Mouse (Mus musculus): Measurements from ENCODE around the gene Yrdc. TPM values are rescaled to one million over a fixed set of nuclear protein-coding genes. Genes with fewer than 3 reads are reported as not detected.
A peak's percentile ranks its signal among the peaks of the same experiment; 100 is the strongest.

Yrdc gene
- polyA plus RNA-seq, 1 experiment from 2014 or later, result 10.6 TPM

DNA sequence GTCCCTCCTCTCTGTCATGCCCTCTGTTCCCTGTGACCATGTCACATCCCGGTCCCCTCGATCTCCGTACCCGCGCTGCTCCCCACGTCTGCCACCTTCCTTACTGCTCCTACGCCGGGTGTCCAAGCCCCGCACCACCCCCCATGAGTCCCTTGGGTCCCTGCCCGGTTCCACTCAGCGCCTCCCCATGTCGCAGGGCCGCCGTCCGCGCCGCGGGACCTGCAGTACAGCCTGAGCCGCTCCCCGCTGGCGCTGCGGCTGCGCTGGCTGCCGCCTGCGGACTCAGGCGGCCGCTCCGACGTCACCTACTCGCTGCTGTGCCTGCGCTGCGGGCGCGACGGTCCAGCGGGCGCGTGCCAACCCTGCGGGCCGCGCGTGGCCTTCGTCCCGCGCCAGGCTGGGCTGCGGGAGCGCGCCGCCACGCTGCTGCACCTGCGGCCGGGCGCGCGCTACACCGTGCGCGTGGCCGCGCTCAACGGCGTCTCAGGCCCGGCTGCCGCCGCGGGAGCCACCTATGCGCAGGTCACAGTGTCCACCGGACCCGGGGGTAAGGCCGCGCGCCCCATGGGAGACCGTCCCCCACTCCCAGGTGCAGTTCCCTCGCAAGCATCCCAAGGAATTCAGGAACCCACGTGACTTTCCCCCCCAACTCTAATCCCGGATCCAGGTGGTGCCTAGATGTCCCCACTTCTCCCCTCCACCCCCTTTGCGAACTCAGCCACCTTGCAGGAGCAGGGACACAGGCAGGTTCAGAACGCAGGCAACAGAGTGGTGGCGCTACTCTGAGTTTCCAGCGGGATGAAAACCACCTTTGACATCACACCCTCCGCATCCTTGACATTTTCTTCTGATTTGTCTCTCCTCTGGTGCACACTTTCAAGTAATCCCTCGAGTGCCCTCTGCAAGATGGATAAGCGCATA, 44.3 kb downstream of the Yrdc start:
- Histone ChIP-seq H3K9ac (ENCODE audit: low read depth, low read length) (no peak overlapping the region), H3K4me2 (ENCODE audit: low read depth, low read length) (peak overlapping the region; percentile 43)
- ATAC-seq (ENCODE audit: low read depth), result no peak

DNA sequence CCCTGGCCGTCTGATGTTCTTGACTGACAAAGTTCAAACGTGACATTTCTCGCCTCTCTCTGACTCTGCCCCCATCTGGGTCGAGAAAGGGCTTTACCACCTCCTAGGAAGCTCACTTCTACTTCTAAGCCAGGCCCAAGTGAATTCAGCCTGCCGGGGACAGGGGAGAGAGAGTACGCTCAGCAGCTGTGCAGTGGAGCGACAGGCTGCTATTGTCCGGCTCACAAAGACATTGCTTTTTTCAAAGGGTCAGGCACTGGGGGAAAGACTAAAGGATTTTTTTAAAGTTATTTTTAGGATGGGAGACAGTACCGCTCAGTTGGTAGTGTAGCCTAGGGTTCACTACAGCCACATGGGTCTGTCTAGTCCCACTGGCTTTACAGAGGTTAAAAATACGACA, 47.9 kb downstream of the Yrdc start:
- 62% methylated on average over 10 of the region's 10 CpGs for WGBS (ENCODE audit: insufficient replicate concordance)
- ATAC-seq (ENCODE audit: low read depth), result no peak
- Histone ChIP-seq H3K4me3 (ENCODE audit: low read depth, low read length) (no peak overlapping the region), H3K4me2 (ENCODE audit: low read depth, low read length) (no peak overlapping the region), H3K9me3 (replicated peaks; ENCODE audit: control insufficient read depth, low read length) (no peaks in the 10 kb centered on the region), H3K4me1 (ENCODE audit: control insufficient read depth, low read depth, low read length) (peaks cover 3% of the 10 kb centered on the region), H3K27me3 (ENCODE audit: control insufficient read depth, insufficient read depth, low read depth, low read length) (peaks cover 30% of the 10 kb centered on the region), H3K36me3 (ENCODE audit: control insufficient read depth, insufficient read depth) (no peaks in the 10 kb centered on the region), H3K27ac (ENCODE audit: low read length) (no peak overlapping the region), H3K9ac (ENCODE audit: low read depth, low read length) (no peak overlapping the region)

More for the DNA sequence above, 44.3 kb downstream of the Yrdc start:
- Histone ChIP-seq H3K27ac (ENCODE audit: low read length) (no peak overlapping the region), H3K4me3 (ENCODE audit: low read depth, low read length) (peak overlapping the region; percentile 11; the same call in 1 of the 2 replicates), H3K4me1 (ENCODE audit: control insufficient read depth, low read depth, low read length) (peaks cover 3% of the 10 kb centered on the region), H3K9me3 (replicated peaks; ENCODE audit: control insufficient read depth, low read length) (no peaks in the 10 kb centered on the region), H3K27me3 (ENCODE audit: control insufficient read depth, insufficient read depth, low read depth, low read length) (peaks cover 38% of the 10 kb centered on the region), H3K36me3 (ENCODE audit: control insufficient read depth, insufficient read depth) (no peaks in the 10 kb centered on the region)
- 3% methylated on average over 73 of the region's 83 CpGs for WGBS (ENCODE audit: insufficient replicate concordance)

DNA sequence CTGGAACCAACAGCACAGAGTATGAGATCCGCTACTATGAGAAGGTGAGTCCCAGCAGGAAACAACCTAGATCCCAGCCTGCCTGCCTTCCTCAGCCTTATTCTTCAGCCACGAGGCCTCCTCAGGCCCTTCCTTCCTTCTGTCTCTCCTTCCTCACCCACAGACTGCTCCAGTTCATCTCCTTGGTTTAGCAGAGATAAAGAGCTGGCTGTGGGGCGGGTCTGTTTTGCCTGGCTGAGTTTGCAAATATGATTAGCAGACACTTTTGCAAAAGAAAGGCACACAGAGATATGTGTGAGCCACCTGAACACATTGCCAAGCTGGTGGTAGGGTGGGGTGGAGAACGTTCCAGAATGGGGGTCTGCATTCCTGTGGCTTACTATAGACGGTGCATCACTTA, 49.4 kb downstream of the Yrdc start:
- H3K36me3 ChIP-seq (ENCODE audit: control insufficient read depth, insufficient read depth), result no peaks in the 10 kb centered on the region
- 0 out of 2 replicates have a peak, but pooled peaks have one; percentile 11 for ATAC-seq (ENCODE audit: low read depth)
- H3K27me3 ChIP-seq (ENCODE audit: control insufficient read depth, insufficient read depth, low read depth, low read length), result peaks cover 22% of the 10 kb centered on the region
- H3K9me3 ChIP-seq (replicated peaks; ENCODE audit: control insufficient read depth, low read length), result no peaks in the 10 kb centered on the region
- peaks cover 3% of the 10 kb centered on the region for H3K4me1 ChIP-seq (ENCODE audit: control insufficient read depth, low read depth, low read length)
- H3K27ac ChIP-seq (ENCODE audit: low read length), result no peak overlapping the region
- 26% methylated on average over 5 of the region's 5 CpGs for WGBS (ENCODE audit: insufficient replicate concordance)
- no peak overlapping the region for H3K4me2 ChIP-seq (ENCODE audit: low read depth, low read length)
- H3K9ac ChIP-seq (ENCODE audit: low read depth, low read length), result no peak overlapping the region
- no peak overlapping the region for H3K4me3 ChIP-seq (ENCODE audit: low read depth, low read length)

Other genes with a start within 250 kb of the Yrdc start
- not detected in 2 replicates for gene 3100002H09Rik, start 239.9 kb upstream of the Yrdc start, polyA plus RNA-seq (2015; fragmentation: Nextera tagmentation; extraction: Ambion mirVana)
- not detected in 2 replicates for gene Pou3f1, start 193.9 kb upstream of the Yrdc start, polyA plus RNA-seq (2015; fragmentation: Nextera tagmentation; extraction: Ambion mirVana)
- 19.9 and 22.7 TPM in 2 replicates for gene Utp11, start 157.1 kb upstream of the Yrdc start, polyA plus RNA-seq (2015; fragmentation: Nextera tagmentation; extraction: Ambion mirVana)
- 2.5 TPM in 2 replicates for gene Fhl3, start 150.0 kb upstream of the Yrdc start, polyA plus RNA-seq (2015; fragmentation: Nextera tagmentation; extraction: Ambion mirVana)
- gene Sf3a3, start 135.9 kb upstream of the Yrdc start, polyA plus RNA-seq (2015; fragmentation: Nextera tagmentation; extraction: Ambion mirVana), result 49.4 and 54.4 TPM in 2 replicates
- gene Inpp5b, start 108.8 kb upstream of the Yrdc start, polyA plus RNA-seq (2015; fragmentation: Nextera tagmentation; extraction: Ambion mirVana), result 32.7 and 39.1 TPM in 2 replicates
- 8.5 and 10.1 TPM in 2 replicates for gene Mtf1, start 48.6 kb upstream of the Yrdc start, polyA plus RNA-seq (2015; fragmentation: Nextera tagmentation; extraction: Ambion mirVana)
- gene 1110065P20Rik, start 517 bp downstream of the Yrdc start, polyA plus RNA-seq (2015; fragmentation: Nextera tagmentation; extraction: Ambion mirVana), result 8.3 and 11.1 TPM in 2 replicates
- 0.02 TPM in 1 of 2 replicates, not detected in the other for gene Maneal, start 11.5 kb downstream of the Yrdc start, polyA plus RNA-seq (2015; fragmentation: Nextera tagmentation; extraction: Ambion mirVana)
- gene Epha10, start 30.2 kb downstream of the Yrdc start, polyA plus RNA-seq (2015; fragmentation: Nextera tagmentation; extraction: Ambion mirVana), result 0.02 TPM in 1 of 2 replicates, not detected in the other
- 4.3 TPM in 2 replicates for gene 9930104L06Rik, start 86.4 kb downstream of the Yrdc start, polyA plus RNA-seq (2015; fragmentation: Nextera tagmentation; extraction: Ambion mirVana)
- gene Cdca8, start 88.6 kb downstream of the Yrdc start, polyA plus RNA-seq (2015; fragmentation: Nextera tagmentation; extraction: Ambion mirVana), result 112 and 118 TPM in 2 replicates
- 0.50 and 0.64 TPM in 2 replicates for gene Rspo1, start 135.8 kb downstream of the Yrdc start, polyA plus RNA-seq (2015; fragmentation: Nextera tagmentation; extraction: Ambion mirVana)
- 30.1 TPM in 2 replicates for gene Gnl2, start 165.9 kb downstream of the Yrdc start, polyA plus RNA-seq (2015; fragmentation: Nextera tagmentation; extraction: Ambion mirVana)
- gene Dnali1, start 215.0 kb downstream of the Yrdc start, polyA plus RNA-seq (2015; fragmentation: Nextera tagmentation; extraction: Ambion mirVana), result not detected in 2 replicates
- gene Snip1, start 216.0 kb downstream of the Yrdc start, polyA plus RNA-seq (2015; fragmentation: Nextera tagmentation; extraction: Ambion mirVana), result 10.8 and 11.6 TPM in 2 replicates
- 15.9 and 17.8 TPM in 2 replicates for gene Meaf6, start 234.5 kb downstream of the Yrdc start, polyA plus RNA-seq (2015; fragmentation: Nextera tagmentation; extraction: Ambion mirVana)